Mouse (Mus musculus): ENCODE measurements around the gene Mybph.

DNA sequence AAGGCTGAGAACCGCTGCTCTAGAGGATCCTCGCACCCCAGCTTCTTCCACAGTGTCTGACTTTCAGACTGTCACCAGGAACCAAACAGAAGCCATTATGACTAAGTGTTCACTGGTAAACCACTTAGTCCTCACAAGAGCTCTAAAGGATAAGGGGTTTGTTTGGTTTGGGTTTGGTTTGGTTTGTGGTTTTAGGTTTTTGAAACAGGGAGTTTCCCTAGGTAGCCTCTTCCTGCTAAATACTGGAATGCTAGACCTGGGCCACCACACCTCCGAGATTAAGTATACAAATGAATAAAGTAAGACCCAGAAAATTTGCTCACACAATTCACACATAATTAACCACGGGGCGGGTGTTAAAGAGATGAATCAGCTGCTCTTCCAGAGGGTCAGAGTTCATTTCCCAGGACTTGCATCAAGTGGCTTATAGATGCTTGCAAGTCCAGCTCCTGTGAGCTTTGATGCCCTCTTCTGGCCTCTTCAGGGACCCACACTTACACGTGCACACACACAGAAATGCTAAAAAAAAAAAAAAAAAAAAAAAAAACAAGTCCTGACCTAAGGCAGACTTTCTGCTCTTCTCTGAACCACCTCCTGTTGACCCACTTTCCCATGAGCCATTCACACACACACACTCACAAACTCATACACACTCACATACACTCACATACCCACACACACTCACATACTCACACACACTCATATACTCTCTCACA lies 30.6 kb upstream of the Mybph start:
- no peak for TF ChIP-seq CTCF (IDR thresholded peaks at IDR 0.05; ENCODE audit: insufficient read depth, low read length)
- TF ChIP-seq POLR2A (IDR thresholded peaks at IDR 0.05; ENCODE audit: borderline replicate concordance, extremely low read depth, low read depth, low read length) = no peak
